Mouse (Mus musculus): Measurements from ENCODE around the gene Mrpl20.

The Mrpl20 gene
- long read RNA-seq, experiment 1, transcript Mrpl20-201 (4 exons, 764 nt): major isoform, 182 of 194 reads
- long read RNA-seq, experiment 1, partial matches to known transcripts: 3 of 194 reads
- long read RNA-seq, experiment 1, other reads (novel, unspliced or antisense): 6 of 194 reads
- long read RNA-seq, experiment 2, transcript Mrpl20-201 (4 exons, 764 nt): major isoform, 179 of 189 reads
- long read RNA-seq, experiment 2, partial matches to known transcripts: 1 of 189 reads
- long read RNA-seq, experiment 2, other reads (novel, unspliced or antisense): 6 of 189 reads

- intact Hi-C loops (cut with DNase I): no loop called here
These were observed at the start of gene Mrpl20 for GRCm38 (mm10) chr4:155802741-155803339. Gene Mrpl20, plus strand, starts transcription at chr4:155802878.

GRCm38 (mm10) chr4:155757011-155757410 lies 45.7 kb upstream of the Mrpl20 start:
- intact Hi-C loops (cut with DNase I): no loop called here

GRCm38 (mm10) chr4:155759862-155760612 lies 42.6 kb upstream of the Mrpl20 start:
- intact Hi-C loops (cut with DNase I): no loop called here

GRCm38 (mm10) chr4:155760613-155761355 lies 41.9 kb upstream of the Mrpl20 start, which contains the start of gene Atad3a:
Gene Atad3a, minus strand, starts transcription at chr4:155761093.
- intact Hi-C loops (cut with DNase I): no loop called here

GRCm38 (mm10) chr4:155761356-155762099 lies 41.1 kb upstream of the Mrpl20 start:
- intact Hi-C loops (cut with DNase I): no loop called here

- intact Hi-C loops (cut with DNase I): no loop called here
These were observed 40.3 kb upstream of the Mrpl20 start for GRCm38 (mm10) chr4:155762357-155762756.

GRCm38 (mm10) chr4:155769496-155769879 lies 33.2 kb upstream of the Mrpl20 start:
- intact Hi-C loops (cut with DNase I): loop anchor here (2.0 kb wide), 1 partner anchor 49 kb away; no protein-coding TSS in a partner anchor

GRCm38 (mm10) chr4:155769880-155770512 lies 32.7 kb upstream of the Mrpl20 start:
- intact Hi-C loops (cut with DNase I): loop anchor here (2.0 kb wide), 1 partner anchor 49 kb away; no protein-coding TSS in a partner anchor

DNA sequence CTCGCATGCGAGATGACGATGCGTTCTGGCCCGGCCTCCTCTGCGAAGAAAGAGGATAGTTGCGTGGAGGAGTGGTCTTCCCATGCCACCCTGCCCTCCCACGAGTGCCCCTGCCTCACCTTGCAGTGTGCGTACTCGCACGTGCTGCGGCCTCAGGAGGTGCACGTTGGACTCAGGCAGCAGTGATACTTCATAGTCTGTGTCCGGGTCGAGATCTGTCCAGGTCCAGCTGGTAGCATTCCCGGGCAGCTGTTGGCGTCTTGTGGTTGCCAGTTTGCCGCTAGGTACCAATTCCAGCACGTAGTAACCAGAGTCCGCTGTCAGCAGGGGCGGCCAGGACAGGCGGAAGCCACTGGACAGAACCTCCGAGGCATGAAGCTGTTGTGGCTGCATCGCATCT lies 32.1 kb upstream of the Mrpl20 start:
- intact Hi-C loops (cut with DNase I): no loop called here

DNA sequence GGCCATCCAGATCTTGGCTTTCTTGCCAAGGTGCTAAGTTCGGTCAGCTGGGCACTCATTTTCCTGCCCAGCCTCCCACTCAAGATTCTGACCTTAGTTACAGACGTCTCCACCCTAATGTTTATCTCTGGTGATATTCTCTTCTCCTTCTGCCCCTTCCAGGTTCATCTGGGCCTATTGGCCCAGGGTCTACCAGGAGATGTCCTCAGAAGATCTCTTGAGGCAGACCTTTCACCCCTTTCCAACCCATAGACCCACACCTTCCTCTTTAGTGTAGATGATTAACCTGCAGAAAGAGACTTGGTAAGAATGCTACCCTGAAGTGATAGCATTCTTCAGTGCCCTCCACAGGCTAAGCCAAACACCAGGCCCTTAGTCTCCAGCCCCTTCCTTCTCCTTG lies 31.0 kb upstream of the Mrpl20 start:
- intact Hi-C loops (cut with DNase I): no loop called here

GRCm38 (mm10) chr4:155772786-155773185 lies 29.9 kb upstream of the Mrpl20 start:
- intact Hi-C loops (cut with DNase I): no loop called here

GRCm38 (mm10) chr4:155773335-155774078 lies 29.2 kb upstream of the Mrpl20 start:
- intact Hi-C loops (cut with DNase I): no loop called here

DNA sequence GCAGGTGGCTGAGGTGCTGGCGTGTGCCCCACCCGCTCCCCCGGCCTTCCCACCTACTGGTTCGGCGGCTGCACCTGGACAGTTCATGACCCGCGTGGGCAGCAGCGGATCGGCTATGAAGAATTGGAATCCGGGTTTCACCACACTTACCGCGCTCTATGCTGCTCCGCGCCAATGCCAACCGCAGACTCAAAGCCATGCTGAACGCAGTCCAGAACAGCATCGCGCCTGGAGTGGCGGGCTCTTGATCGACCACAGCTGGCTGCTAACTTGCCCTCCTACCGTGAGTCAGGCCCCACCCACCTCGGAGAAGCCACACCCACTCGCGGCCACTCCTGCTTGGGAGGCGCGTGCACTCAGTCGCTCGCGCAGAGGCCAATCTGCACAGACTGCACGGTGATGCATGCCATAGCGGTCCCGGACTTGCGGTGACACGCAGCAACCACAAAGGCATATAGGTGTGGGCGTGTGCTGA lies 28.4 kb upstream of the Mrpl20 start, which contains the start of gene Vwa1:
Vwa1 (minus strand) TSS at position 419 of the 475 bp plus-strand sequence.
- intact Hi-C loops (cut with DNase I): no loop called here

GRCm38 (mm10) chr4:155774971-155775740 lies 27.5 kb upstream of the Mrpl20 start:
- intact Hi-C loops (cut with DNase I): no loop called here

DNA sequence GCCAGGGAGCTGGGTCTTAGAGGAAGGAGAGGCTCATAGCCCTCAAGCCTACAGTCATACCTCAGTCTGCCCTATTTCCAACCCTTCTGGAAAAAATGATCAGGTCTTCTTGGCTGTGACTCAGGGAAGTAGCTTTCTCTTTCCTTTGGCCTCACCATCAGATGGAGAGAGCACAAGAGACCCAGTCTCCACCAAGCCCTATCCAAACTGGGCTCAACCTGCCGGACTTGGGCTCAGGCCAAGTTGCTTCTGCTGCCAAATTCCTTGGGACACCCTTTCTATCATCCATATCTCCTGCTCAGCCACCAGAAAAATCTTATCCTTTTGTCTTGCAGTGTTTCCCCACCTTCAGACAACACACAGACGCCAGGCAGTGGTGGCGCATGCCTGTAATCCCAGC lies 26.8 kb upstream of the Mrpl20 start:
- intact Hi-C loops (cut with DNase I): no loop called here

- intact Hi-C loops (cut with DNase I): no loop called here
These were observed 25.9 kb upstream of the Mrpl20 start for GRCm38 (mm10) chr4:155776704-155777335.

GRCm38 (mm10) chr4:155777816-155778215 lies 24.9 kb upstream of the Mrpl20 start:
- intact Hi-C loops (cut with DNase I): no loop called here

GRCm38 (mm10) chr4:155779498-155779897 lies 23.2 kb upstream of the Mrpl20 start:
- intact Hi-C loops (cut with DNase I): no loop called here
